Mouse (Mus musculus) layer of hippocampus, adult 2 months (tissue): Measurements from ENCODE around the gene Mical3. TPM values are rescaled to one million over a fixed set of nuclear protein-coding genes. Genes with fewer than 3 reads are reported as not detected.

Experiments used
- DNase-seq, 2 experiments: peaks; one replicate each; pipeline ENCODE4 v3.0.0; 2022; ENCODE audit warnings: low spot score in 2 of 2
- H3K27ac ChIP-seq: fragments of 200-600 bp; 2 replicates; pipeline ENCODE4 v1.8.1; 2022
- H3K4me3 ChIP-seq: fragments of 200-600 bp; 2 replicates; pipeline ENCODE4 v1.8.1; 2022; ENCODE audit warnings: mild to moderate bottlenecking
- CTCF ChIP-seq: fragments of 200-600 bp; conservative IDR thresholded peaks from 2 replicates; pipeline ENCODE4 v1.8.1; 2022; ENCODE audit warnings: antibody characterized with exemption, mild to moderate bottlenecking, moderate library complexity
- total RNA-seq, 2 experiments: library from RNA; stranded (reverse); gene quantifications; 2 replicates each; pipeline ENCODE4 v1.2.3; 2021

The Mical3 gene
- total RNA-seq, 2 experiments from 2014 or later, result 89.5 to 94.6 TPM

DNA sequence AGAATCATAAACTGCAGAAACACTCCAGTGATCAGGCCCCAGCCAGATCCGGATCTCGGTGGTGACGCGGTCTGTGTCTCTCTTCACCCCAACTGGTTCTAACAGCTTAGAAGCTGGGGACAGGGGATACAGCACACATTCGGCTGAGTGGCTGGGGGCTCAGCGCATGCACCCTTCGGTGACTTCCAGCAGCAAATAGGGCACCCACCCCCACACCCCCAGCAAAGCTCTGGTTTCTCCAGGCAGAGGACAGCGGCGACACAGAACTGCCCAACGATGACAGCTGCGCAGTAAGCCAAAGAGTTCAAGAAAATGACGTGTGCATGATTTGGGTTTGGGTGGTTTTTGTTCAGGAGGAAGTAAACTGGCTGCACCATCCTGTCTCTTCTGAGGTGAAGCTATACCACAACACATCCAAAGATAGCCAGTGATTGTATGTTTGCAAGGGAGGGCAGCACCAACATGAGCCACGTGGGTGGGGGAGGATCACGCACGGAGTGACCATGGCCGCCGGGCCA, 67.8 kb downstream of the Mical3 start:
- no peak overlapping the region for H3K4me3 ChIP-seq
- no peak for DNase-seq
- no peak for TF ChIP-seq CTCF
- no peak overlapping the region for H3K27ac ChIP-seq

DNA sequence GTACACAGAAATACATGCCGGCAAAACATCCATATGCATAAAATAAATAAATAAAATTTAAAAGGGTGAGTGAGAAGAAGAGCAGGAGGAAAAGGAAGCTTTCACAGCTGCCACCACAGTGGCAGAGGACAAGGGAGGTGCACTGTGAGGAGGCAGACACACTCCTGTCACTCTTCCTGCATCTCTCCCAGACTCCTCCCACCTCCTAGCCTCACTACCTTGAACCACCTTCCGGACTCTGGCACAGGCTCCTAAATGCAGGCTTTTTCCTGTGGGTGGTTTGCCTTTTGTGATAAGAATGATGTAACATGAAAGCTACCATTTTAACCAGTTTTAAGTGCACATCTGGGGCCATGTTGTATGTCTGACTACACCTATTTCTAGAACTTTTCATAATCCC, 72.8 kb downstream of the Mical3 start:
- DNase-seq, result no peak
- H3K27ac ChIP-seq, result no peak overlapping the region
- no peak for TF ChIP-seq CTCF
- H3K4me3 ChIP-seq, result no peak overlapping the region

DNA sequence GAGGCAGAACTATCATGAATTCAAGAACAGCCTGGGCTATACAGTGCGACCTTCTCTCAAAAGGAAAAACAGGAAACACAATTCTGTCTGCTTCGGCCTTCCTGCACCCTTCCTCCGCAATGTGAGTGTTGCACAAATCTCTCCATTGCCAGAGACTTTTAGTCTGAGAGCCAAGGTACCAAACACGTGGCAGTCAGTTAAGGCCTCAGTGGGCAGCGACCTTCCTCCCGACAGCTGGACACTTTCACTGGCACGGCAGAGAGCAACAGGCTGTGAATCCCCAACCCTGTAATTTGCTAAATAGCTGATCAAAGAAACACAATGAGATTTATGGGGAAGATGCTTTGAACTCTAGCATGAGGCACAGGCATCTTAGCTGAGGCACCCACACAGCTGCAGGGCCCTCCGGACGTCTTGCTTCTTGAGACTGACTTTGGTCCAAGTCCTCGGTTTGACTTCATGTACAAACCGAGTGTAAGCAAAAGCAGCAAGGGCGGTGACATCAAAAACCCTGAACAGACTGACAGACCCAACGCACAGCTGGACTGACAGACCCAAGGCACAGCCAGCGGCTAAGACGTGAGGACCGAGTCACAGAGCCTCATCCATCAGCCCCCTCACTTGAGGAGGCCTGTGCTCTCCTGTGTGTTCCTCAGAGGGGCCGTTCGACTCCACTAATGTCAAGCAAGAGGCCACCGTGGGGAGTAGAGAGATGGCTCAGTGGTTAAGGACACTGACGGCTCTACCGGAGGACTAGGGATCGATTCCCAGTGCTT, 73.4 kb downstream of the Mical3 start:
- no peak overlapping the region for H3K27ac ChIP-seq
- H3K4me3 ChIP-seq, result no peak overlapping the region
- no peak for DNase-seq
- TF ChIP-seq CTCF, result no peak

DNA sequence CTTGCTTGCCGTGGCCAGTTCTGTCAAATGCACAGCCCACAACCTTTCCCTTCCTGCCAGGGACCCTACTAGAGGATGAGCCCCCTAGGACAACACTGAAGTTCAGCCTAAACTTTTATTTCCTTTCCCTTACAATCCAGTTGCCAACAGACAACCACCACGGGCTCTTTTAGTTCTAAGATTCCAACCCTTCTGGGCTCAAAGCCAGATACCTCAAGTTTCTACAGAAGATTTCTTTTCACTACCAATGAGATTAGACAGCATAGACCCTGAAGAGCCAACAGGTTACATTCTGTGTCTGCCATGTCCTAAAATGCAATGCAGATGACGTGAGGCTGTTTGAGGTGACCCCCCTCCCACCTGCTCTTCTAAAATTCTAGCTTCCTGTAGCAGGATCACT, 75.3 kb downstream of the Mical3 start:
- H3K27ac ChIP-seq, result no peak overlapping the region
- DNase-seq, result no peak
- H3K4me3 ChIP-seq, result no peak overlapping the region
- no peak for TF ChIP-seq CTCF

DNA sequence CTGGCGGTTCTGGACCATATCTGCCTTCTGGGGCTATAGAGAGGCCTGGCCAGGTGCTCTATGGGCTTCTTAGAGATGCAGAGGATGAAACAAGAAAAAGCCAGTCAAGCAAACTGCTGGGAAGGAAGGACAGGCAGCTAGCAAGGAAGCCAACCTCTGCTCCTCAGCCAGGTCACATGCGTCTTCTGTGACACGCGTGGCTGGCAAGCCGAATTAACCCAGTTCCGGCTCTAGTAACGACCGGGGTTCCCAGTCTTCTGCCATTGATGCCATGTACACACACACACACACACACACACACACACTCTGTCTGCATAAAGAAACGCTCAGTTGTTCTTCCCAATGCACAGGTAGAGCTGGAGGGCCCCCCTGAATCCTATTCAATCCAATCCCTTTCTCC, 75.9 kb downstream of the Mical3 start:
- Histone ChIP-seq H3K27ac (no peak overlapping the region), H3K4me3 (no peak overlapping the region)
- DNase-seq, result no peak
- TF ChIP-seq CTCF, result no peak

DNA sequence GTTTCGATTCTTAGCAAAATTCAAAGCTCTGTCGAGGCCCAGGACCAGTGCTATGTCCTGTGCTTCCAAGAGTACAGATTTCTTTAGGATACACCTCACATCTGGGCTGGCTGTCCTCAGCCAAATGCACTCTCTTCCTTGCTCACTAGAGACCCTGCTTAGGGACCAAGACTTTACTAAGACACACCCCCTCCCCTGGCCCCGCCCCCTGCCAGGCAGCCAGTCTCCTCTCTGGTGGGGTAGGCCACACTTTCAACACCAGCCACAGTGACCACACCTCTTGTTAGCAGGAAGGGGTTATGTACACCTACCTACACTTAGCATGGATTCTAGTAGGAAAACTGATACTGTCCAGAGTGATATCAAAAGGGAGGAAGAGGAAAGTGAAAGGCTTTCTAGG, 76.5 kb downstream of the Mical3 start:
- no peak for TF ChIP-seq CTCF
- no peak for DNase-seq
- Histone ChIP-seq H3K4me3 (no peak overlapping the region), H3K27ac (no peak overlapping the region)

DNA sequence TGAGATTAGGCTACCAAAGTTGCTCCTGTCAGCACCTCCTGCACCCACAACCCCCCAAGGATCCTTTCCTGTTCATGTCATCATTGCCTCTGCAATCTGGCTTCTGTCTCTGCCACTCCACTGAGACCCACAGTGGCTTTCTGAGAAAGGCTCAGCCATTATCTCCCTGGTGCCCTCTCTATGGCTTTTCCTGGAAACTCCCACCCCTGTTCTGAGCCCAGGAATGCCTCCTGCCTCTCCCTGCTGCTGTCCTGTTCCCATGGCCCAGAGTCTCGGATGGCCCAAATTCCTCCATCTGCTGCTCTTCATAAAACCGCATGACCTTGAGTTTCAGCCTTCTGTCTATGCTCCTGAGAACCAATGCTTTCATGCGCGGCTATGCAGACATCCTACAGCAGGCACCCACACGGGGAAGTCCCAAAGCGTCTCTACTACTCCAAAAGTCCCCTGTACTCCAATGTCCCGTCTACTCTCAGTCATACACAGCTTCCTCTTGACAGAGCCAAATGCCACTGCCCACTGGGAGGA, 77.2 kb downstream of the Mical3 start:
- Histone ChIP-seq H3K4me3 (no peak overlapping the region), H3K27ac (peak overlapping the region; percentile 28; the same call in 1 of the 2 replicates)
- TF ChIP-seq CTCF, result no peak
- DNase-seq, result no peak

DNA sequence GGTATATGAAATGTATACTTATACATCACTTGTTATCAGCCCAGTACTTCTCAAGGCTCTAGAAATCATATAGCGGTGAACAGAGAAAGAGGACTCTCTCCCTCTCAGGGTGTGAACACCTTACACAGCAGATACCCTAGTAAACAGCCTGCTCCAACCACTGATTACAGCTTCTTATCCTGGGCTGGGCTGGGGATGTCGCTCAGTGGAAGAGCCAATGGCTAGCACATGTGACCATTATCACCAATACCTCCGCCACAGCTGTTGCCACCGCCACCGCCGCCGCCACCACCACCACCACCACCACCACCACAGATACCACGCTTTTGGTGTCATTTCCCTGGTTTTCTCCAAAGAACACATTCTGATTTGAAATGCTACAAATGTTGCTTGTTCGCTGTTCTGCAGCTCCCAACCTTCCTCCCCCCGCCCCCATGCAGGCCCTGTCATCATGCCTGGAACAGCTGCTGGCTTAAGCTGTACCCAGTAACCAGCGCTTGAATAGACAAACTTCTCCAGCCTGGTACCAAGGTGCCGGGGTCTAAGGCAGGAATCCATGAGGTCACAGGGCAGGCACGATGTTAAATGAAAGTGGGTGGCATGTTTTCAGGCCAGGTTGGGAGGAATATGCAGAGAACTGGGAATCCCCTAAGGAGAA, 78.7 kb downstream of the Mical3 start:
- no peak for TF ChIP-seq CTCF
- peak overlapping the region; percentile 50 for H3K27ac ChIP-seq
- no peak overlapping the region for H3K4me3 ChIP-seq
- no peak for DNase-seq

DNA sequence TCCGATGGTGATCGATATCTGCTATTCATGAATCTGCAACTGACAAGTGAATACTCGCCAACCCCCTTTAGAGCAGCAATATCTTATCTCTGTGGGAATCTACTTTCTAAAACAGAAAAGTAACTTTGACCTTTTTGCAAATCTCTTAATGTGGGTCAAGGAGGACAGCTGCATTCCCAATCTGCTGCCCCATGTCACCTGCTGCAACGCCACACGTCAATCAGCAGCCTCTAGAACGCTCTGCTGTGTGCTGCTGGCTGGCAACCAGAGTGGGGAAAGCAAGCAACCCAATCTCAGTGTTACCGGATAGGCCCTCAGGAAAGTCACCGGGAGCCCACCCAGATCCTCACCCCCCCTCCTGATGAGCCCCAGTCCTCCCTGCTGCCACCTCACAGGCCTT, 79.4 kb downstream of the Mical3 start:
- H3K4me3 ChIP-seq, result no peak overlapping the region
- no peak for DNase-seq
- H3K27ac ChIP-seq, result peak overlapping the region; percentile 12; the same call in 1 of the 2 replicates
- TF ChIP-seq CTCF, result no peak

DNA sequence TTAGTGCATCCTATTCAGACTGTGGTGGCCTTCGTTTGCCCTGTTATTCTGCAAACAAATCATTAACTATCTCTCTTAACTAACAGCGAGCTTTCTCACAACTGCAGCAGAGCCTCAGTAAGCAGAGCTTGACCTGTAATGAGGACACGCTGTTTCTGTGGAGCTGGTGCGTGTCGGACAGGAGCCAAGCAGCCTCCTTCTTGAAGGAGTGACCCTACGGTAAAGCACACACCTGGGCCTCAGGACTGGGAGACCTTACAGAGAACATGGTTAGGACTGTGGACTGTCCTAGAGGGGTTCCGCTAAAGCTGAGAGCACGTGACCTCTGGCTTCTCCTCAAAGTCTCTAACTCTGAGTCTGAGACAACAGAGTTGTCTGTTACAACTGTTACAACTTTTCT, 82.1 kb downstream of the Mical3 start:
- no peak for TF ChIP-seq CTCF
- Histone ChIP-seq H3K27ac (no peak overlapping the region), H3K4me3 (no peak overlapping the region)
- DNase-seq, result no peak

DNA sequence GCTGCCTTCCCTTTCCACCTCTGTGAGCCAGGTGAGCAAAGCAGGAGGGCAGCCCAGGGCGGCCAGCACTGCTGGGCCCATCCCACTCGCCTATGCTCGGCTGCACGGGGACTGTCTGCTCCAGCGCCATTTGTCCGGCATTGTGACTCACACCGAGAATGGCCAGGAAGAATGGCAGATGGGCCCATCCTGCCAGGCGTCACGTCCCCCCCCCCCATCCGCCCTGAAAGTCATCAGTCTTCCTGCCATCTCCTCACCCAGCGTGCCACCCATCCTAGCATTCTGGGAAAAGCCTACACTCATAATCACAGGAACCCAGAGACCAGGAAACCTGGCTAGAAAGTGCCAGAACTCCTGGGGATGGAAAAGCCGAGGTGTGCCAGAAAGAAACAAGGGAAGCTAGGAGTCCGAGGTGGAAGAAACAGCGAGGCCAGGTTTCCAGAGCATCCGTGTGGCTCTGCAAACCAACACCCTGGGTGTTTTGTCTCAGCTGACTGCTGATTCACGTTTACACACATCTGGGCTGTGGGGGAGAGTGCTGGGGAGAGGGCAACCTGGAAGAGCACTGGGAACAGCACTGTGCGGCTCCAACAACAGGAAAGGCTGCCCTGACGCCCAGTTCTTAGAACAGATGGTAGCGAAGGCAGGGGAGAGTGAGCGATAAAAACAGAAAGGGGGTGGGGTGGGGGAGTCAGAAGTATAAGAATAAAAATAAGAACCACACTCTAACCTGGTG, 85.3 kb downstream of the Mical3 start:
- DNase-seq, result no peak
- H3K4me3 ChIP-seq, result no peak overlapping the region
- no peak for TF ChIP-seq CTCF

DNA sequence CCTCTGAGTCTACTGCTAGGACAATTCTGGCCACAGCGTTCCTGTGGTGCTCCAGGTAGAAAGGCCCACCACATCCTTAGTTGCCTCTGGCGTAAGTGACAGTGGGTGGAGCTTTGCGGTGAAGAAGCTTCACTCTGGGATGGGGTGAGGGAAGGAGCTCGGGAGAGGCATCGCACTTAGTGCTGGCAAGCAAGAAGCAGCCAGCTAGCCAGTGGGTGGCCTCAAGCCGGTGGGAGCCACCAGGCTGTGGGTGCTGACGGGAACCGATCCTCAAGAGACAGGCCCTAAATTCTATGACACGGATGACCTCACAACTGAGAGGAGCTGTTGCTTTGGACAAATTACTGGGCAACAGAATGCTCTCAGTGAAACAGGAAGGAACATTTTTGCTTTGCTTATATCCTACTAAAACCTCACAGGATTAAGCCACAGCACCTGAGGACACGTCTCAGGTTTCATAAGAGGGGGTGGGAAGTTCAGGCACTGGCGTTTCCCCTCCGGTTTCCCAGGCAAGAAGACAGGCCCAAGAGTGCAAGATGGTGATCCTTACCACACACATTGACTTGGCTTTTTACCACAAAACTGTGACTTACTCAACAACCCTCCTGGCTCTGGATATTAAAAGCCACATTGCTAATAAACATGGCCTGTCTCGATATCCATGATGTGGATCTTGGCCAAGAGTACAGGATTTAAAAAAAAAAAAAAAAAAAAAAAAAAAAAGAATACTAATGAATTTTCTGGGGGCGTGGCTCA, 87.2 kb downstream of the Mical3 start:
- no peak for TF ChIP-seq CTCF
- no peak for DNase-seq
- no peak overlapping the region for H3K4me3 ChIP-seq
- no peak overlapping the region for H3K27ac ChIP-seq

More for the DNA sequence above, 85.3 kb downstream of the Mical3 start:
- H3K27ac ChIP-seq, result 0 out of 2 replicates have a peak overlapping the region, but pooled peaks have one; percentile 11
